Mouse (Mus musculus) bone marrow, adult 2 months (tissue): ENCODE results near the gene Map3k14.

Experiments
- CTCF ChIP-seq: fragments of 200-500 bp; IDR thresholded peaks from 2 replicates; pipeline ENCODE4 v1.5.1; 2011; ENCODE audit warnings: low read length, control low read depth; ENCODE audit not compliant: control insufficient read depth, insufficient read depth
- POLR2A ChIP-seq: fragments of 200-500 bp; IDR thresholded peaks from 2 replicates; pipeline ENCODE4 v1.6.1; 2011; ENCODE audit warnings: low read depth, mild to moderate bottlenecking, control low read depth, low read length, borderline replicate concordance; ENCODE audit not compliant: control insufficient read depth

- TF ChIP-seq CTCF (no peak), POLR2A (no peak)
Measured at GRCm38 (mm10) chr11:103236431-103236830, 30.8 kb downstream of the Map3k14 start.
